Mouse (Mus musculus): ENCODE data around the gene Dpagt1.
"Not testable (repeated sequence)": the region's sequence is repeated elsewhere in the genome, so short reads cannot be mapped to it uniquely, and the experiment has no call there.

Dpagt1 gene

GRCm38 (mm10) chr9:44325768-44326370 is at the start of gene Dpagt1:
Dpagt1 (plus strand) TSS chr9:44326019.
- no peak for DNase-seq (ENCODE audit: low spot score)

- DNase-seq (ENCODE audit: low spot score) = no peak
Measured at GRCm38 (mm10) chr9:44283183-44283582, 42.6 kb upstream of the Dpagt1 start.

GRCm38 (mm10) chr9:44286256-44286850 is 39.5 kb upstream of the Dpagt1 start:
- no peak for DNase-seq (ENCODE audit: low spot score)

- DNase-seq (ENCODE audit: low spot score) = no peak
Measured at GRCm38 (mm10) chr9:44287003-44287400, 38.8 kb upstream of the Dpagt1 start.

GRCm38 (mm10) chr9:44287401-44288075 is 38.3 kb upstream of the Dpagt1 start:
- DNase-seq (ENCODE audit: low spot score) = no peak

GRCm38 (mm10) chr9:44288076-44288958 is 37.5 kb upstream of the Dpagt1 start, which contains the start of gene Abcg4:
Abcg4 (minus strand) TSS chr9:44288615.
- no peak for DNase-seq (ENCODE audit: low spot score)

- no peak for DNase-seq (ENCODE audit: low spot score)
Measured at GRCm38 (mm10) chr9:44288959-44289291, 36.9 kb upstream of the Dpagt1 start.

GRCm38 (mm10) chr9:44292490-44292889 is 33.3 kb upstream of the Dpagt1 start:
- no peak for DNase-seq (ENCODE audit: low spot score)

- not testable (repeated sequence) for DNase-seq (ENCODE audit: low spot score)
Measured at GRCm38 (mm10) chr9:44300001-44300400, 25.8 kb upstream of the Dpagt1 start.

GRCm38 (mm10) chr9:44305466-44306079 is 20.2 kb upstream of the Dpagt1 start, which contains the start of gene Hinfp:
Hinfp (minus strand) TSS chr9:44305671.
- peak; percentile 94 for DNase-seq (ENCODE audit: low spot score)

- DNase-seq (ENCODE audit: low spot score) = no peak
Measured at GRCm38 (mm10) chr9:44306532-44306931, 19.3 kb upstream of the Dpagt1 start.

GRCm38 (mm10) chr9:44307248-44307647 is 18.6 kb upstream of the Dpagt1 start:
- no peak for DNase-seq (ENCODE audit: low spot score)

- no peak for DNase-seq (ENCODE audit: low spot score)
Measured at GRCm38 (mm10) chr9:44309756-44310155, 16.1 kb upstream of the Dpagt1 start.

GRCm38 (mm10) chr9:44310750-44311135 is 15.1 kb upstream of the Dpagt1 start:
- no peak for DNase-seq (ENCODE audit: low spot score)

GRCm38 (mm10) chr9:44311136-44312134 is 14.4 kb upstream of the Dpagt1 start:
- no peak for DNase-seq (ENCODE audit: low spot score)

- DNase-seq (ENCODE audit: low spot score) = no peak
Measured at GRCm38 (mm10) chr9:44313476-44314256, 12.2 kb upstream of the Dpagt1 start.

GRCm38 (mm10) chr9:44314257-44314547 is 11.6 kb upstream of the Dpagt1 start:
- DNase-seq (ENCODE audit: low spot score) = no peak

GRCm38 (mm10) chr9:44314910-44315309 is 10.9 kb upstream of the Dpagt1 start:
- no peak for DNase-seq (ENCODE audit: low spot score)

GRCm38 (mm10) chr9:44317452-44317851 is 8.4 kb upstream of the Dpagt1 start:
- no peak for DNase-seq (ENCODE audit: low spot score)

Data from ovary, postnatal 10 days (tissue).